Mouse (Mus musculus): ENCODE results near the gene Chn1. TPM values are rescaled to one million over a fixed set of nuclear protein-coding genes. Genes with fewer than 3 reads are reported as not detected.
"Not testable (repeated sequence)": the region's sequence is repeated elsewhere in the genome, so short reads cannot be mapped to it uniquely, and the experiment has no call there.

Chn1 gene
- 26.1 and 28.4 TPM in 2 replicates for polyA plus RNA-seq (2015; fragmentation: Nextera tagmentation; extraction: Ambion mirVana)

DNA sequence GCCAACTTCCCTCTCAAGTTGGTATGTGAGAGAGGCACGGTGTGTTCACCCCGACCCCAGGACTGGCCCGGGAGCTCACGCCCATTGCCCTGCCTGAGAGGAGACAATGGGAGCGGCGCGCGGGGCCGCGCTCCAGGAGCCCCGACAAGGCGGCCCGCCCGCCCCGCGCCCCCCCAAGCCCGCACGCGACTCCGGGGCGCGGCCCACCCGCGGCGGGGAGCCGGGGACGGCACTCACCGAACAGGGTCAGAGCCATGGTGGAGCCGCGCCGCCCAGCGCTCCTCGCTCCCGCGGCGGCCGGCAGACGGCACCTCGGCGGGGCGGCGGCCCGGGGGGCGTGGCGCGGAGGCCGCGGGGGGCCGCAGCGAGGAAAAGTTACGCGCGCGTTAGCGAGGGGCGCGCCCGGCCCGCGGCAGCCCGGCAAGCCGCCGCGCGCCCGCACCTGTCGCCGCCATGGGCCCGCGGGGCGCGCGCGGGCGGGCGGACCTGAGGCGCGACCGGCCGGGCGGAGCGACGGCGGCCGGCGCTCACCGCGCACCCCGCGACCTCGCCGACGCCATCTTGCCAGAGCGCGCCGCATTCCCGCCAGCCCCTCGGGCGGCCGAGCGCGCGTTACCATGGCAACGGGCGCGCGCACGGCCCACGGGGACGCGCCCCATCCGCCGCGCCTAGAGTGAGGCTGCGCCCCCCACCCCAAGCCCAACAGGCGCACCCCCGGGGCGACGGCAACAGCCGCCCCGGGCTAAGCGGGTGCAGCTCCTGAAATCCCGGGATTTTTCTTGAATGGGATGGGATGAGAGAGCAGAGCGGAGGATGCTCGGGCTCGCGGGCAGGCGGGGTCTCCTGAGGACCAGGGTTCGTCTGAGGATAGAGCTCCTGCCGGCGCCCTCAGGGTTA is at the start of gene Chn1:
Chn1 (minus strand) TSS at position 561 of the 897 bp plus-strand sequence.
- H3K9me3 ChIP-seq = no peaks in the 10 kb centered on the region
- ATAC-seq (ENCODE audit: low FRiP score, low read depth) = peak; percentile 88
- no peaks in the 10 kb centered on the region for H3K27me3 ChIP-seq
- peak within 1 kb of the TSS; percentile 86 for H3K9ac ChIP-seq
- peak within 1 kb of the TSS; percentile 74 for H3K4me2 ChIP-seq (replicated peaks)
- H3K36me3 ChIP-seq = no peaks in the 10 kb centered on the region
- H3K27ac ChIP-seq = peak within 1 kb of the TSS; percentile 72; the same call in 1 of the 2 replicates
- H3K4me1 ChIP-seq = peaks cover 34% of the 10 kb centered on the region
- WGBS = under 1% methylated on average over 92 of the region's 131 CpGs
- H3K4me3 ChIP-seq = peak within 1 kb of the TSS; percentile 82

DNA sequence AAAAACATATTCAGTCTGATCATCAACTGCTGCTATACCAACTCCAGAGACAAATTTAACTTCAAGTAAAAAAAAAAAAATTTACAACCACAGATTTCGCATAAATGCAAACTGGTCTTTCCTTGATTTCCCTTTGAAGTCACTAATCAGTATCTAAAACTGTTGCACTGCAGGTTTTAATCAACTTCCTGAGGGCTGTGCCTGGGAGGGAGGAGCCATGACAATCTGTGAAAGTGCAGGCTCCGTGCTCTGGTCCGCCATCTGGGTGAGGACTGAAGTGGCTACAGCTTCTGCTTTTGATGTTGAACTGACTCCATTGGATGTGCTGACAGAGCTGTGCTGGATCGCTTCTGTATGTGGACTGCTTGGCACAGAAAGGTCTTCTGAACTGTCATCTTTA is 43.6 kb upstream of the Chn1 start:
- Histone ChIP-seq H3K4me2 (replicated peaks) (no peak overlapping the region), H3K9me3 (no peaks in the 10 kb centered on the region), H3K4me1 (peaks cover 5% of the 10 kb centered on the region; the same call in 1 of the 2 replicates), H3K36me3 (peaks cover 31% of the 10 kb centered on the region), H3K27me3 (no peaks in the 10 kb centered on the region), H3K9ac (no peak overlapping the region), H3K4me3 (no peak overlapping the region), H3K27ac (no peak overlapping the region)
- no peak for ATAC-seq (ENCODE audit: low FRiP score, low read depth)
- WGBS = 49% methylated on average over 4 of the region's 4 CpGs

DNA sequence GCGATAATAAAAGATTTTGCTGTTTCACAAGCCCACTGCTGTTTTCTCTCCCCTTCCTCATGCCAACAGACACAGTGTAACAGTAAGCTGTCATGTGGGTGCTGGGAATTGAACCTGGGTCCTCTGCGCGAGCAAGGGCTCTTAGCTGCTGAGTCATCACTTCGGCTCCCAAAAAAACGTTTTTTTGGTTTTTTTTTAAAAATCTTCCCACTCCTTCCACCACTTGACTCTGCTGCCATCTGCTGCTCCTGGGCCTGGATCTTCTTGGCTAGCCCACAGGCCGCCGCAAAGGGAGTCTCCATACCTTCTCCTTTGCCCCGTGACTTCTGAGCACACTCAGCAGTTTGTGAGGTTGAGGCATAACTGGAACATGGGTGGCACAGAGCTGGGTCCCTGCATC is 32.5 kb upstream of the Chn1 start:
- Histone ChIP-seq H3K27ac (no peak overlapping the region), H3K9ac (no peak overlapping the region), H3K27me3 (no peaks in the 10 kb centered on the region), H3K4me1 (no peaks in the 10 kb centered on the region), H3K4me3 (no peak overlapping the region), H3K9me3 (no peaks in the 10 kb centered on the region; the same call in 1 of the 2 replicates), H3K4me2 (replicated peaks) (no peak overlapping the region), H3K36me3 (no peaks in the 10 kb centered on the region)
- 86% methylated on average over 8 of the region's 8 CpGs for WGBS
- no peak for ATAC-seq (ENCODE audit: low FRiP score, low read depth)

DNA sequence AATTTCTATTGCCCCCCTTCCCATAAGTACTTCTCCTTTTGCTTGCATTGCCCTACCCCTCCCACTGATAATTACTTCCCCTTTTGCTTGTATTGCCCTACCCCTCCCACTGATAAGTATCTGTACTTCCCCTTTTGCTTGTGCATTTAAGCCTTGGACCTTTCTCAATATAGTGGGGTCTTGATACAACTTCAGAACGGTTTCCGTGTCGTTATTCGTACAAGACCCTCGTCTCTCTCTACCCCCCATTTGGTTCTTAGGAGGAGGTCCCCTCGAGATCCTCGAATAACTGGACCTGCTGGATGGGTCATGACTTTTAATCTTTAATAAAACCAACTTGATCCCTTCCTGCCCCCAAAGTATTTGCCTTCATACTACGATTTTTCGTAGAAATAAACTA is 25.0 kb upstream of the Chn1 start:
- H3K9ac ChIP-seq; ATAC-seq (ENCODE audit: low FRiP score, low read depth); H3K4me3 ChIP-seq; H3K4me1 ChIP-seq; H3K9me3 ChIP-seq; H3K27me3 ChIP-seq; H3K4me2 ChIP-seq (replicated peaks); H3K36me3 ChIP-seq; H3K27ac ChIP-seq: not testable (repeated sequence)
- WGBS = 86% methylated on average over 9 of the region's 9 CpGs

DNA sequence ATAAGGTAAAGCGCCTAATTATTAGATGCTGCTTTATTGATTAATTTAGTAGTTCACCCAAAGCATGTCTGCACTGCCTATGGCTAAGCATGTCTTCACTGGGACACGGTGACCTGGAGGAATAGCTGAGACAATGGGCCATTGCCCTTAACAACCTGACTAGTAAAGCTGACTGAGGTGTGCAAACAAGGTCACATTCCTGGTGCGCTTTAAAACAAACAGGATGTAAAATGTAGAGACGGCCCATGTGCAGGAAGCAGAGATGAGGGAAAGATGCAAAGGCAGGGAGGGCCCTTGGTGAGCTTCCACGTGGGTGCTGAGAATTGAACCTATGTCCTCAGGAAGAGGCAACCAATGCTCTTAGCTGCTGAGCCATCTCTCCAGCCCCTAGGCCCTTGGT is 23.6 kb upstream of the Chn1 start:
- no peaks in the 10 kb centered on the region for H3K4me1 ChIP-seq
- no peak overlapping the region for H3K9ac ChIP-seq
- no peaks in the 10 kb centered on the region for H3K9me3 ChIP-seq
- H3K27me3 ChIP-seq = no peaks in the 10 kb centered on the region
- H3K4me2 ChIP-seq (replicated peaks) = no peak overlapping the region
- no peak for ATAC-seq (ENCODE audit: low FRiP score, low read depth)
- H3K36me3 ChIP-seq = no peaks in the 10 kb centered on the region
- no peak overlapping the region for H3K27ac ChIP-seq
- 56% methylated on average over 5 of the region's 5 CpGs for WGBS
- no peak overlapping the region for H3K4me3 ChIP-seq

DNA sequence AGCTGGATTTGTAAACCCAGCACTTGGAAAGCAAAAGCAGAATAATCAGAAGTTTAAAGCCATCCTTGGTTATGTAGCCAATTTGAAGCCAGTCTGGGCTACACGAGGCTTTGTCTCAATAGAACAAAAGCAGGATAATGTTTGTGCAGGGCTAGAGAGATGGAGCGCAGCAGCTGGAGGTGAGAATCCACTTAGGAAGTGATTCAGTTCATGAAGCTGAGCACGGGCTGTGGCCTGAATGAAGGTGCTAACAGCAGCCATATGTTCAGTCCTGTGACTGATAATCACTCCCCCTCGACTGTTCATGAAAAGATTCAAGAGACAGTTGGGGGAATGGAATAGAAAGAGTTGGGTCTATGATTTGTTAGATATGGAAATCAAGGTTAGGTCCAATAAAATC is 23.0 kb upstream of the Chn1 start:
- Histone ChIP-seq H3K27ac (no peak overlapping the region), H3K4me3 (no peak overlapping the region), H3K4me1 (no peaks in the 10 kb centered on the region), H3K36me3 (no peaks in the 10 kb centered on the region), H3K9me3 (no peaks in the 10 kb centered on the region), H3K4me2 (replicated peaks) (no peak overlapping the region), H3K9ac (no peak overlapping the region), H3K27me3 (no peaks in the 10 kb centered on the region)
- WGBS = 29% methylated on average over 4 of the region's 4 CpGs
- no peak for ATAC-seq (ENCODE audit: low FRiP score, low read depth)

DNA sequence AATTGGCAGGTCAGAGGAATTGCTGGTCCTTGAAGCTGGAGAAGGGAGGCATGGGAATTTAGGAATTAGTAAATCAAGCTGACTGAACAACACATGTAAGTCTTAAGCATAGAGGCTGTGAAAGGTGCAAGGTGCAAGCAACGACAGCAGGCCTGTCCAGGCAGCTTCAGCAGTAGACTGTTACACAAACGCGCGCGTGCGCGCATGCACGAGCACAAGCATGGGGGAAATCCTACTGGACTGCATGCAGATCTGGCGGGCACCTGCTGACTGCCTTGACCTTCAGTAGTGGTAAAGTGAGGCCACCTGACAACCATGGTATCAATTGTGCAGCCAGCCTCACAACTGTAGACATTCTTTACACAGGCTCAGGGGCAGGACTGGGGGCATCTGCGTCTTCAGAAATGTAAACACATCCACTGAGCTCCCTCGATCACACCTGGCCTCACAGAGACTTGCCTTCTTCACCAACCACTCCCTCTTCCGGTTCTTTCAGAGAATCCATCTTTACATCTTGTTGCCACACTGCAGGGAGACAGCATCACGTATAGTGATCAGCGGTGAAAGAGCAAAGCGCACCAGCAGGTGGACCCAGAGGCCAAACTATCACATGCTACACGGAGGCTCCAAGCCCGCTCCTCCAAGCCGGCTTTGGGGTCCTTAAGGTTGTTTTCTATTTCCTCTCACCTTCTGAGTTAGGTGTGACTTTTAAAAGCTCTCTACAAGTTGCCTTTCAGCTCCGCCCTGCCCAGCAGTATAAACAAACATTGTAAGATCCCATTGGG is 16.9 kb upstream of the Chn1 start:
- Histone ChIP-seq H3K9me3 (no peaks in the 10 kb centered on the region), H3K4me3 (no peak overlapping the region), H3K36me3 (no peaks in the 10 kb centered on the region), H3K27ac (no peak overlapping the region), H3K27me3 (0 out of 2 replicates have a peak, but pooled peaks cover 5% of the 10 kb centered on the region), H3K9ac (no peak overlapping the region), H3K4me2 (replicated peaks) (peak overlapping the region; percentile 35), H3K4me1 (peaks cover 13% of the 10 kb centered on the region)
- peak; percentile 61 for ATAC-seq (ENCODE audit: low FRiP score, low read depth)
- 50% methylated on average over 19 of the region's 19 CpGs for WGBS

DNA sequence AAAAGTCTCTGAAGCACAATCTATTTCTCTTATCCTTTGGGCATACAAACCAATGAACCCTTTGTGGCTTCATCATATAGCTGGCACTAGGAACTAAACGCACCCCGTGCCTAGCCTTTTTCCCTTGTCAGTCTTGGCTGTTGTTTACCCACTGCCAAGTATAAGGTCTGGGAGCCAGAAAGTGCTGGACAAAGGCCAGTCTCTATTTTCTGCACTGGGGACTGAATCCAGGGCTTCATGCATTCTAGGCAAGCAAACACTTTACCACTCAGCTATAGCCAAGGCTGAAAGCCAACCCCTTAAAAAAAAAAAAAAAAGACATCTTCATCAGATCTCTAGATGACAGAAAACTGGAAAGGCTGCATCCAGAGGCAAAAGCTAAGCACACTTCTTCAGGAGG is 15.2 kb upstream of the Chn1 start:
- WGBS = 94% methylated on average over 2 of the region's 2 CpGs

DNA sequence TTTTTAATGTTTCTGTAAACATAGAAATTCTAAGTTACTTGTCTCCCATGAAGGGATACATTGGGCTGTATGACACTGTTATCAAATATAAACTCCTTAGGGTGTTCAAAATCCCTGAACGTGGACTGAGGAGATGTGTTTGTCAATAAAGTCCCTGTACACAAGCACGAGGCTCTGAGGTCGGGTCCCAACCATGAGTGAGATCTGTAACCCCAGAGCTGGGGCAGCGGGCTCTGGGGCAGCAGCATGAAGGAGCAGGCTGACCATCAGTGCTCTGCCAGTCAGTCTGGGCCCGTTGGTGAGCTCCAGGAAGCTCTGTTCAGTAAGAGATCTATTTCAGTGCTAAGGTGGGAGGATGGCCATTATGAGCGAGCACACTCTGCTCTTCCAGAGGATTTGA is 13.2 kb upstream of the Chn1 start:
- no peak overlapping the region for H3K27ac ChIP-seq
- ATAC-seq (ENCODE audit: low FRiP score, low read depth) = no peak
- no peaks in the 10 kb centered on the region for H3K36me3 ChIP-seq
- H3K4me1 ChIP-seq = peaks cover 13% of the 10 kb centered on the region
- H3K4me3 ChIP-seq = no peak overlapping the region
- WGBS = 78% methylated on average over 6 of the region's 6 CpGs
- H3K27me3 ChIP-seq = 0 out of 2 replicates have a peak, but pooled peaks cover 5% of the 10 kb centered on the region
- no peak overlapping the region for H3K4me2 ChIP-seq (replicated peaks)
- no peak overlapping the region for H3K9ac ChIP-seq
- H3K9me3 ChIP-seq = 0 out of 2 replicates have a peak, but pooled peaks cover 3% of the 10 kb centered on the region

More for the DNA sequence above, 15.2 kb upstream of the Chn1 start:
- no peak overlapping the region for H3K4me3 ChIP-seq
- 0 out of 2 replicates have a peak, but pooled peaks cover 5% of the 10 kb centered on the region for H3K27me3 ChIP-seq
- peaks cover 13% of the 10 kb centered on the region for H3K4me1 ChIP-seq
- ATAC-seq (ENCODE audit: low FRiP score, low read depth) = no peak
- no peak overlapping the region for H3K27ac ChIP-seq
- H3K36me3 ChIP-seq = no peaks in the 10 kb centered on the region
- H3K4me2 ChIP-seq (replicated peaks) = no peak overlapping the region
- no peak overlapping the region for H3K9ac ChIP-seq
- no peaks in the 10 kb centered on the region for H3K9me3 ChIP-seq

DNA sequence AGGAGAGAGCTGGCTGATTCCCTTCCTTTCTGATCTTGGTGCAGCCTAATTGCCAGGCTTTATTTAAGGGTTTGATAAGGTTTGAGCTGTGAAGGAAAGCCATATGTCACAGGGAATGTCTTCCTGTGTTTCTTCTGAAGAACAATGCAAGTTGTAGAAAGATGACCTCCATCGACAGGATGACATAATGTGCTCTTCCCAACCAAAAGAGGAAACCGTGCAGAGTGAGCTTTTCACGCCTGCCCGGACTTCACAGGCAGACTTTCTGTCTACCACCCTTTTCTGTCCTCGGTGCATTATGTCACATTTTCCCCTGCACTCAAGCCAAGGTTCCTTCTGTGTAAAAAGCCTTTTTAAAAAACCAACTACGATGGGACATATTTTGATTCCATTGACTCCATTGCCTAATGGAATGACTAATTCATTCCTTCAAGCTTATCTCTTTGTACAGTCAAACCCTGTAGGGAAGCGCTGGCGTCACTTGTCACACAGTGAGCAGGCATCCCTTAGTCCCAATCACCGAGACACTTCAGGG is 7.3 kb upstream of the Chn1 start:
- WGBS = 66% methylated on average over 9 of the region's 9 CpGs
- Histone ChIP-seq H3K9ac (no peak overlapping the region), H3K4me3 (no peak overlapping the region), H3K27ac (no peak overlapping the region), H3K4me2 (replicated peaks) (no peak overlapping the region), H3K9me3 (0 out of 2 replicates have a peak, but pooled peaks cover 3% of the 10 kb centered on the region), H3K36me3 (no peaks in the 10 kb centered on the region), H3K27me3 (no peaks in the 10 kb centered on the region), H3K4me1 (no peaks in the 10 kb centered on the region)
- no peak for ATAC-seq (ENCODE audit: low FRiP score, low read depth)

DNA sequence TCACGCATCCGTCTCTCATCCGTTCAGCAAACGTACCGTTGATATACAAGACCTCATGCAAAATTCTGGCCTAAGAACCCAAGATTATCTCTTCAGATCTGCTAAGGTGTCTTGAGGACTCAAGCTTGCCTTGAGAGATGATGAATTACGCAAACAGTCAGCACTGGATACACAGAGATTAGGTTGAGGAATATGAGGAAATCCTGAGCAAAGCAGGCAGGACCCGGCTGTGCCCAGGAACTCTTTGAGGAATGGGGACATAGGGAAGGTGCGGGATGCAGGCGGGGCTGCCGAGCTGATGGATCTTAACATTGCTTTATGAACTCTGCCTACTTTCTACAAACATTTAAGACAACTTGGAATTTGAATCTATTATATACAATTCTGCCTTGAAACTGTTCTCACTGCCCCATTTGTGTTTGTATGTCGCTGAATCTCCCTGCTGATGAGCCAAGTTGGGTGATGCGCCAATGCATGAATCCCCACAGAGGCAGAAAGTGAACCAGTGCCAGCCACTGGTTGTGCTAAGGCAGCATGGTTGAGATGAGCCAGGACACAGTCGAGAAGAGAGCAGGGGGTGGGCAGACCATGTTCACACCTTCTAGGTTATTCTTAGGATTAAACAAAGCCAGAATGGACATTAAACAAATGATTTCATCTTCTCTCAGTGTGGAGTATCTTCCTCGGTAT is 5.3 kb upstream of the Chn1 start:
- WGBS = 88% methylated on average over 14 of the region's 14 CpGs
- ATAC-seq (ENCODE audit: low FRiP score, low read depth) = no peak
- Histone ChIP-seq H3K27me3 (no peaks in the 10 kb centered on the region), H3K4me2 (replicated peaks) (no peak overlapping the region), H3K4me1 (peaks cover 12% of the 10 kb centered on the region), H3K9me3 (0 out of 2 replicates have a peak, but pooled peaks cover 3% of the 10 kb centered on the region), H3K36me3 (no peaks in the 10 kb centered on the region), H3K9ac (no peak overlapping the region), H3K27ac (no peak overlapping the region), H3K4me3 (no peak overlapping the region)
